Mouse (Mus musculus) stomach, postnatal 0 days (tissue): Measurements from ENCODE around the gene Slc13a5. TPM values are rescaled to one million over a fixed set of nuclear protein-coding genes. Genes with fewer than 3 reads are reported as not detected.
A peak's percentile ranks its signal among the peaks of the same experiment; 100 is the strongest.

ENCODE experiments used
- ATAC-seq: fragments of 200-750 bp; cut with Nextera tagmentation; 2 replicates; pipeline ENCODE4 v1.8.0; 2017; ENCODE audit not compliant: low FRiP score, low TSS enrichment
- DNase-seq: peaks from one replicate; pipeline ENCODE4 v3.0.0-alpha.2; 2016; ENCODE audit warnings: low spot score
- H3K27ac ChIP-seq: fragments of 300-500 bp; sonication (generic); replicated peaks from 2 replicates; pipeline ENCODE4 v1.5.1; 2014; ENCODE audit warnings: mild to moderate bottlenecking, control low read depth
- H3K27me3 ChIP-seq: fragments of 300-500 bp; sonication (generic); 2 replicates; pipeline ENCODE4 v1.6.1; 2014; ENCODE audit warnings: low read length; ENCODE audit not compliant: control insufficient read depth, insufficient read depth
- H3K36me3 ChIP-seq: fragments of 300-500 bp; sonication (generic); 2 replicates; pipeline ENCODE4 v1.6.1; 2014; ENCODE audit warnings: low read length, mixed read lengths; ENCODE audit not compliant: control insufficient read depth, insufficient read depth
- H3K4me1 ChIP-seq: fragments of 300-500 bp; sonication (generic); replicated peaks from 2 replicates; pipeline ENCODE4 v1.6.1; 2014; ENCODE audit warnings: antibody characterized with exemption; ENCODE audit not compliant: control insufficient read depth, insufficient read depth
- H3K4me2 ChIP-seq: fragments of 300-500 bp; sonication (generic); replicated peaks from 2 replicates; pipeline ENCODE4 v1.6.1; 2014; ENCODE audit warnings: low read depth, mild to moderate bottlenecking, control low read depth, moderate library complexity
- H3K4me3 ChIP-seq: fragments of 300-500 bp; sonication (generic); 2 replicates; pipeline ENCODE4 v1.5.1; 2014; ENCODE audit warnings: low read depth, low read length, control low read depth
- H3K9ac ChIP-seq: fragments of 300-500 bp; sonication (generic); 2 replicates; pipeline ENCODE4 v1.6.1; 2014; ENCODE audit warnings: mild to moderate bottlenecking, low read length, control low read depth, mixed read lengths
- H3K9me3 ChIP-seq: fragments of 300-500 bp; sonication (generic); 2 replicates; pipeline ENCODE4 v1.6.1; 2016; ENCODE audit warnings: low read length; ENCODE audit not compliant: control insufficient read depth
- CTCF ChIP-seq: IDR thresholded peaks from 2 replicates; pipeline ENCODE4 v1.5.1; 2016; ENCODE audit warnings: antibody characterized with exemption, low read depth, mild to moderate bottlenecking, moderate library complexity
- EP300 ChIP-seq: optimal IDR thresholded peaks from 2 replicates; pipeline ENCODE3; 2016; ENCODE audit warnings: antibody characterized with exemption
- WGBS: fragments of 180-500 bp; shearing (Covaris S2); extraction: QIAGEN DNeasy Blood & Tissue Kit; methylation state at CpG from one replicate; pipeline ENCODE4 v1.1.7; 2014; 5-methylcytosine and 5-hydroxymethylcytosine counted together
- polyA plus RNA-seq: library from polyadenylated mRNA; unstranded; fragments of >200 nt; fragmentation: Nextera tagmentation; extraction: Ambion mirVana; gene quantifications from 2 replicates; pipeline ENCODE4 v1.2.1, GENCODE M21; 2015

Slc13a5 gene
- polyA plus RNA-seq, 1 experiment from 2014 or later: 0.06 TPM

GRCm38 (mm10) chr11:72273341-72273740 is 6.3 kb upstream of the Slc13a5 start:
- H3K4me3 ChIP-seq: no peak overlapping the region
- DNase-seq (no peak), ATAC-seq (no peak)
- 44% methylated on average over 3 of the region's 3 CpGs for WGBS
- no peaks in the 10 kb centered on the region for H3K36me3 ChIP-seq
- no peak for TF ChIP-seq EP300
- TF ChIP-seq CTCF: no peak
- H3K9ac ChIP-seq: no peak overlapping the region
- H3K4me2 ChIP-seq: no peak overlapping the region
- no peaks in the 10 kb centered on the region for H3K9me3 ChIP-seq
- no peaks in the 10 kb centered on the region for H3K4me1 ChIP-seq
- H3K27me3 ChIP-seq: no peaks in the 10 kb centered on the region
- H3K27ac ChIP-seq: no peak overlapping the region

- no peaks in the 10 kb centered on the region for H3K36me3 ChIP-seq
- H3K27me3 ChIP-seq: no peaks in the 10 kb centered on the region
- no peak overlapping the region for H3K4me3 ChIP-seq
- DNase-seq: no peak
- no peak for ATAC-seq
- no peaks in the 10 kb centered on the region for H3K9me3 ChIP-seq
- no peak overlapping the region for H3K4me2 ChIP-seq
- no peak overlapping the region for H3K9ac ChIP-seq
- H3K27ac ChIP-seq: no peak overlapping the region
- TF ChIP-seq EP300: no peak
- no peak for TF ChIP-seq CTCF
- H3K4me1 ChIP-seq: no peaks in the 10 kb centered on the region
- 41% methylated on average over 1 of the region's 1 CpGs for WGBS
Observed at GRCm38 (mm10) chr11:72271761-72272160, 4.7 kb upstream of the Slc13a5 start.

DNA sequence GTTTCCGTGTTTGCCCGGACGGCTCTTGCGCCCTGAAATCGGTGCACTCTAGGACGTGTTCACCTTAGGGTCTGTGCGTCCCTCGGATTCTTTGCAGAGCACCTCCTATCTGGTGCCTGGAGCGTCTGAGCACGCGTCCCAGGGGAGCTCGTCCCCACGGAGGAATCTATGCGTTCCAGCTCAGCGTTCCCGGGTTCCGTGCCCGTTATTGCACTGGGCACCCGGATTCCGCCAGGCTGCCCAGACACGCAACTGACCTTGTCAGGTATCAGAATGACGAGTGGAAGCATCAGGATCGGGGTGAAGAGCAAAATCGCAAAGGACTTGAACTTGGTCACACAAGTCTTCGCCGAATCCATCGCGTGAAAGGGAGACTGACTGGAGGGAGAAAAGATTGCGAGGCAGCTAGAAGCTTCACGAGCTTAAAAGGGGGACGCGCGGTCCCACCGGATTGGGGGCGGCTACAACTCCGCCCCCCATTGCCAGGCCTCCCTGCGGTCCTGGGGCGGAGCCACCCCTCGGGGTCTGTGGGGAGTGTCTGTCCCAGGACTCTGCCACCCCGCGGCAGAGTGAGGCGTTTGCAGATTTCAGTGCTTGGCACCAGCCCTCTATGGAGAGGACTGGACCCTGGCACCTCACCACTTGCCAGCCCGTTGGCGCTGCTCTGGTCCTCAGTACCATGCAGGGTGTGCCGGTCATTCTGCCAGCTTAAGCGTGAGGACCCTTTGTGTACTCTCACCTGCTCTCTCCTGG is 639 bp downstream of the Slc13a5 start:
- Histone ChIP-seq H3K9ac (0 out of 2 replicates have a peak overlapping the region, but pooled peaks have one; percentile 31), H3K27ac (no peak overlapping the region), H3K4me1 (no peaks in the 10 kb centered on the region), H3K4me2 (peak overlapping the region; percentile 71), H3K36me3 (no peaks in the 10 kb centered on the region), H3K27me3 (no peaks in the 10 kb centered on the region), H3K9me3 (no peaks in the 10 kb centered on the region), H3K4me3 (peak overlapping the region; percentile 37)
- ATAC-seq (peak; percentile 64; the same call in 1 of the 2 replicates), DNase-seq (peak; percentile 60)
- TF ChIP-seq CTCF: peak; percentile 69
- no peak for TF ChIP-seq EP300
- 2% methylated on average over 46 of the region's 46 CpGs for WGBS

- WGBS: 9% methylated on average over 11 of the region's 11 CpGs
- TF ChIP-seq EP300 (no peak), CTCF (no peak)
- DNase-seq: no peak
- no peak overlapping the region for H3K4me3 ChIP-seq
- 0 out of 2 replicates have a peak, but pooled peaks have one; percentile 18 for ATAC-seq
- no peaks in the 10 kb centered on the region for H3K9me3 ChIP-seq
- H3K4me2 ChIP-seq: no peak overlapping the region
- no peaks in the 10 kb centered on the region for H3K36me3 ChIP-seq
- H3K4me1 ChIP-seq: no peaks in the 10 kb centered on the region
- no peaks in the 10 kb centered on the region for H3K27me3 ChIP-seq
- H3K27ac ChIP-seq: no peak overlapping the region
- no peak overlapping the region for H3K9ac ChIP-seq
Observed at GRCm38 (mm10) chr11:72265483-72265882, 1.5 kb downstream of the Slc13a5 start.

- no peaks in the 10 kb centered on the region for H3K27me3 ChIP-seq
- no peak overlapping the region for H3K27ac ChIP-seq
- H3K9me3 ChIP-seq: no peaks in the 10 kb centered on the region
- H3K9ac ChIP-seq: no peak overlapping the region
- H3K4me3 ChIP-seq: no peak overlapping the region
- no peaks in the 10 kb centered on the region for H3K36me3 ChIP-seq
- no peak overlapping the region for H3K4me2 ChIP-seq
- DNase-seq: no peak
- H3K4me1 ChIP-seq: no peaks in the 10 kb centered on the region
- TF ChIP-seq EP300: no peak
- no peak for ATAC-seq
- WGBS: 79% methylated on average over 2 of the region's 2 CpGs
Observed at GRCm38 (mm10) chr11:72256441-72256840, 10.6 kb downstream of the Slc13a5 start.

GRCm38 (mm10) chr11:72255629-72256028 is 11.4 kb downstream of the Slc13a5 start:
- H3K4me1 ChIP-seq: no peaks in the 10 kb centered on the region
- H3K4me2 ChIP-seq: no peak overlapping the region
- no peaks in the 10 kb centered on the region for H3K27me3 ChIP-seq
- no peaks in the 10 kb centered on the region for H3K36me3 ChIP-seq
- no peak overlapping the region for H3K9ac ChIP-seq
- no peak overlapping the region for H3K4me3 ChIP-seq
- DNase-seq (no peak), ATAC-seq (no peak)
- WGBS: 90% methylated on average over 4 of the region's 4 CpGs
- H3K9me3 ChIP-seq: no peaks in the 10 kb centered on the region
- no peak overlapping the region for H3K27ac ChIP-seq
- no peak for TF ChIP-seq EP300
- TF ChIP-seq CTCF: no peak
